Mouse (Mus musculus) large intestine, adult 2 months (tissue): ENCODE measurements at regions not wholly inside any gene's neighbourhood (a gene's known extent, or its start where the extent isn't known, plus 50 kb on each side); places are given as distances from the start of the nearest gene placed in this dataset.
A peak's percentile ranks its signal among the peaks of the same experiment; 100 is the strongest.

Source experiments
- DNase-seq: peaks from one replicate; pipeline ENCODE4 v3.0.0-alpha.2; 2012; ENCODE audit warnings: low read depth, low spot score
- WGBS: fragments of 180-500 bp; shearing (Covaris S2); methylation state at CpG from one replicate; pipeline ENCODE4 v1.1.7; 2018; 5-methylcytosine and 5-hydroxymethylcytosine counted together

- 88% methylated on average over 6 of the region's 6 CpGs for WGBS
- no peak for DNase-seq
Measured at GRCm38 (mm10) chr17:80798281-80798980, 70.1 kb upstream of the Map4k3 start.

DNA sequence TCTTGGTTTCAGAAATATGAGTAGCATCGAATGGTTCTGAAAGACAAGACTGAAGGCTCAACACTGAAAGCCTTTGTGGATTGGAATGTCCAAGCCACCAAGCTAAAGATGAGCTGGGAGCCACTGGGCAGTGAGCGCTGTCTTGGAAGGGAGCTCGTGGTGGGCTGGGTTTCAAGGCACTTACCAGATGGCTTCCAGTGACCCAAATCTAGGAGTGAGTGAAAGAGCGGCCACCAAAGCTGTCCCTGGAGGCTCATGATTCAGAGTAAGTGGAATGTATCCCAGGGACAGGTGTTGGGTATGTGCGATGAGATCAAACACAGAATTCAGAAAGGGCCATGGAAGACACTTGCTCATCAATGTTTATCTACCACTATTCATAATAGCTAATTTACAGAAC, 68.5 kb upstream of the Map4k3 start:
- WGBS, result 90% methylated on average over 5 of the region's 5 CpGs
- no peak for DNase-seq

DNA sequence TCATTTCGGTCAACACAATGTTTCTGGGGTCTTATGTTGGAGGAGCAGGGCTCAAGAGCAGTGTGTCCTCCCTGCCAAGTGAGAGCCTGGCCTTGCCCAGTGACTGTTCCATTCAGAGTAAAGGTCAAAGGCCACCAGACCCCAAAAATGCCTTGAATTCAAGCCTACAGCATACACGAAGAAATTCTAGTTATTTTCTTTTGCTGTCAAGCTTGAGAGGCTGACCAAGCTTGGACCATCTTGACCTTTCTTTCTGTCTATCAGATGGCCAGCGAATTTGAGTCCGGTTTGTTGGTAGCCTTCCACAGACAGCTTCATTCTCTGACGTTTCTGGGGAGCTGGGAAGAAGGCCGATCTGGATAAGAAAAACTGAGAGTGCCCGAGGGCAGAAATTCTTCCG, 68.1 kb upstream of the Map4k3 start:
- no peak for DNase-seq
- WGBS, result 95% methylated on average over 8 of the region's 8 CpGs

- DNase-seq, result no peak
- WGBS, result 48% methylated on average over 8 of the region's 8 CpGs
Measured at GRCm38 (mm10) chr17:80795453-80796105, 67.3 kb upstream of the Map4k3 start.

DNA sequence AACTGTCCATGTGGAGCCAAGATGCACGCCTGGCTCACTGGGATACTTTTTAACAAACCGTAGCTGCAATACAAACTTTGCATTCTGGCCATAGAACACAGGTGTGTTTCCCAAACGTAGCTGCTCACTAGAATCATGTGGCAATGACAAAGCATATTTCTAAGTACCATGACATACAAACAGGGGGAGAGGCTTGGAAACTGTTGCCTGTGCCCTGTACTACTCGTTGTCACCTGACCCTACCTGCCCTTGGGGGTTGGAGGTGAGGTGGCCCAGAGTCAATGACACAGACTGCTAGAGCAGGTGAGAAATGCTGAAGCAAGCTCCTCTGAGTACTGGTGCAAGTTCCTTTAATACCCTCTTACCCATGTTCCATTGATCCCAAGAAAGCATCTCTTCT, 64.3 kb upstream of the Map4k3 start:
- 45% methylated on average over 4 of the region's 4 CpGs for WGBS
- DNase-seq, result no peak

DNA sequence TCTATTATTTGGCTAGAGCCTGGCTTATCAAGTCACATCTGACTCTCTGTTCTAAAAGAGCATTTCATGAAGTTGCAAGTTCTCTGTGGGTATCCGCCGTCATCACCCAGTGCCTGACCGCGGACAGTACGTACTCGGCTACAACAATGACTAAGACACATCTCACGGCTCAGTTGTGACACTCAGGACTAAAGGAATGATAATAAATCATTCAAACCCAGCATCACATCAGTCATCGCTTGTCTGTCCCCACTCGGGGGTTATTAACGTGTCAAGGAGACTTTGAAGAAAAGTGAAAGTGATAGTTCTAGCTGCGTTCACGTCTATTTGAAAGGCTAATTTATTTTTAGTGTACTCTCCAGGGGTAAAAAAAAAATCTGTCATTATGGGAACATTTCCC, 61.4 kb upstream of the Map4k3 start:
- DNase-seq, result no peak
- WGBS, result 81% methylated on average over 12 of the region's 12 CpGs

DNA sequence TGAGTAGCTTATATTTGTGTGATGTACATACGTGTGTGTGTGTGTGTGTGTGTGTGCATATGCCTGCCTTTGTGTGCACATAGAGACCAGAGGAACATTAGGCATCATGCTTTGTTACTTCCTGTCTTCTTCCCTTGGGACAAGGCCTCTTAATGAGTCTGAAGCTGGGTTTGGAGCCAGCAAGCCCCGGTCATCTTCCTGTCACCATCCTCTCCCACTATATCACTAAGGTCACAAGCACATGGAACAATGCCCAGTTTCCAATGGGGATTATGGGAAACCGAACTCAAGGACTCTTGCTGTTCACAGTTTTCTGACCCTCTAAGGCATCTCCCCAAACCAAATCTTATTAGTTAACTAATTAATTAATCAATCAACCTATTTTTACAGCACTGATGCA, 60.7 kb upstream of the Map4k3 start:
- 84% methylated on average over 3 of the region's 3 CpGs for WGBS
- no peak for DNase-seq

DNA sequence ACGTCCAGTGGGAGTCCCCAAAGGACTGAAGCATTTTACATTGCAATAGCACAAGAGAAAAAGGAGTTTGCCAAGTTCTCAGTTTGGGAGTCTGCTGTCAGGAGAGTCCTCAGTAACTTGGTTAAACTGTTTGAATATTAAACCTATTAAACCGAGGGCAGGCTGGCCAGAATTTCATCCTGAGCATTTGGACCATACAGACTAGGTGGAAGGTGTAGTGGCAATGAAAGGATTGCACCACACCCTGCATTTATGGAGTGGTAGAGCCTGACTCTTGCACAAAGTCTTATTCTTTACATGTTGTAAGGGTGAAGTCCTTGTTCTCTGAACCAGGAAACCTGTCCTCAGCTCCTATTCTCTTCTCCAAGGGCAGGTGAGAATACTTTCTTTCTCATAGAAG, 58.6 kb upstream of the Map4k3 start:
- WGBS, result 13% methylated on average over 2 of the region's 2 CpGs
- DNase-seq, result peak; percentile 83

DNA sequence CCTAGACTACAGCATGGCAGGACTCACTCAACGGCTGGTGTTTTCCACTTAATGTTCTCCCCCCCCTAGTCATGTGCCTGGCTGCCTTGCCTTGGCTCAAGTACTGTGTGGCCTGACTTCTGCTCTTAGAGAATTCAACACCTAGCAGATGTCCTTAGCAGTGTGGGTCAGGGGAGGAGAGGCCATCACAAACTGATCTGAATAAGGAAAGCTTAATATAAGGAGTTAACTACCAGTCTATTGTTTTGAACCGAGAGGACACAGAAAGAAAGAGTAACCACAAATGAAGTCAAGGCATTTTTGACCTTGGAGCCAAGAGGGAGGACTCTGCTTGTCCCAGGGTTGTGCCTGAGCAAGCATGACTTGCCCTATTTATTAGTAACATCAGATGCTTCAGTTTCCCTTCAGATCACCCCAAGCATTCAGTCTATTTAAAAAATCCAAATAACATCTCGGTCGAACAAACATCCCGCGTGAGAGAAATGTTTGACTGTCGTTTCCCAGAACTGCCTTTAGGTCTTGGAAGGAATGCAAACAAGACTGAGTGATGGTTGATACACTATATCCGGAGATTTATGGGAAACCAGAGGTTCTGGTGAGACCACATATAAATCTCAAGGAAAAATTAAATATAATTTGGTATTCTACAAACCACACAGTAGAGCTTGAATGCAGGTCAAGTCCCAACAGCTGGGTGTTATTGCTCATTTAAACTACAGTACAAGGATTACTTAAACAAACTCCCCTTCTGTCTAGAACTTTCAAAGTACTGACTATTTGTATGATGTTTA, 58.0 kb upstream of the Map4k3 start:
- 21% methylated on average over 8 of the region's 8 CpGs for WGBS
- no peak for DNase-seq

DNA sequence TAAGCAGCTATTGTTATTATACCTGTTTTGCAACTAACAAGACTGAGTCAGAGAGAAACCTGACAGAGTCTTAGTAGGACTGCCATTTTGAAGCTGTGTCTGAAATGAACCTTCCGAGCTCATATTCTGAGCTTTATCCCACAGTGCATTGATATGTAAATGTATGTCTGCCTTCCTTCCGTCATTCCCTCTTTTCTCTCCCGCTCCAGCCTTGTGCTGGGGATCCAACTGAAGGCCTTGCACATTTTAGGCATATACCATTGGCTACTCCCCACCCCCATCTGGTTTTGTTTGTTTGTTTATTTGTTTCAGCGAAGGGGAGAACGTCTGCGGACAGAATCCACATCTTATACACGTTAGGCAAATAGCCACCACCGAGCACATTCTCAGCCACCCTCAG, 57.2 kb upstream of the Map4k3 start:
- DNase-seq, result no peak
- WGBS, result 53% methylated on average over 8 of the region's 8 CpGs

- 18% methylated on average over 4 of the region's 4 CpGs for WGBS
- peak; percentile 75 for DNase-seq
Measured at GRCm38 (mm10) chr17:80785049-80785448, 56.8 kb upstream of the Map4k3 start.

GRCm38 (mm10) chr17:80782233-80782632, 53.9 kb upstream of the Map4k3 start:
- WGBS, result 31% methylated on average over 1 of the region's 1 CpGs
- no peak for DNase-seq

- 94% methylated on average over 12 of the region's 12 CpGs for WGBS
- no peak for DNase-seq
Measured at GRCm38 (mm10) chr17:80781621-80782020, 53.3 kb upstream of the Map4k3 start.

- 78% methylated on average over 7 of the region's 7 CpGs for WGBS
Measured at GRCm38 (mm10) chr17:80780303-80780702, 52.0 kb upstream of the Map4k3 start.

GRCm38 (mm10) chr17:80779782-80780181, 51.5 kb upstream of the Map4k3 start:
- WGBS, result 62% methylated on average over 6 of the region's 6 CpGs
- DNase-seq, result no peak

More at GRCm38 (mm10) chr17:80780303-80780702, 52.0 kb upstream of the Map4k3 start:
- DNase-seq, result no peak
